8 mouse cellular contexts compared by ENCODE assay signal in genomic region chr13:51408519-51409001, GRCm38 (mm10). TPM values are rescaled to one million over a fixed set of nuclear protein-coding genes. Genes with fewer than 3 reads are reported as not detected.
DNase-seq lines count a peak whose midpoint lies in the region; ATAC-seq and TF ChIP-seq lines count a peak whose summit lies in the region.

TSS of gene S1pr3 (plus strand) at chr13:51408639.

- no peaks in the 10 kb centered on the region for H3K36me3 ChIP-seq in thymus, adult 2 months (ENCODE audit: control insufficient read depth, insufficient read depth, low read length)
- H3K36me3 ChIP-seq in forebrain, postnatal 0 days (ENCODE audit: insufficient read depth): no peaks in the 10 kb centered on the region
- no peaks in the 10 kb centered on the region for H3K36me3 ChIP-seq in limb, embryonic 14.5 days (ENCODE audit: control insufficient read depth, insufficient read depth, low read length)
- no peaks in the 10 kb centered on the region for H3K36me3 ChIP-seq in midbrain, embryonic 13.5 days

- H3K27ac ChIP-seq in thymus, adult 2 months (ENCODE audit: control insufficient read depth, insufficient read depth, low read length): no peak within 1 kb of the TSS
- H3K27ac ChIP-seq in forebrain, postnatal 0 days (ENCODE audit: low read depth, low read length): no peak within 1 kb of the TSS
- H3K27ac ChIP-seq in limb, embryonic 14.5 days (replicated peaks; ENCODE audit: low read depth, low read length): peak within 1 kb of the TSS; percentile 86
- no peak within 1 kb of the TSS for H3K27ac ChIP-seq in midbrain, embryonic 13.5 days

- ATAC-seq in forebrain, postnatal 0 days: peak; percentile 57
- ATAC-seq in hematopoietic stem cell, adult 5-6 weeks (replicated peaks in 1 of 2; ENCODE audit: insufficient read depth in 1 of 2, low FRiP score in 2 of 2, low TSS enrichment in 1 of 2, low read depth in 1 of 2, poor library complexity in 2 of 2, severe bottlenecking in 2 of 2): peak; percentile 56 to 72
- peak; percentile 88 for ATAC-seq in limb, embryonic 14.5 days (ENCODE audit: low FRiP score, low read depth)
- ATAC-seq in midbrain, embryonic 13.5 days: peak; percentile 84

- no peak for TF ChIP-seq POLR2A in thymus, adult 2 months (IDR thresholded peaks at IDR 0.05; ENCODE audit: control insufficient read depth, extremely low read depth, insufficient read depth, low read length, poor library complexity)
- TF ChIP-seq POLR2A in limb, embryonic 14.5 days (IDR thresholded peaks at IDR 0.05; ENCODE audit: borderline replicate concordance, extremely low read depth, insufficient read depth, insufficient read length): peak; percentile 37; the same call in 1 of the 2 replicates

- H3K27me3 ChIP-seq in thymus, adult 2 months (ENCODE audit: control insufficient read depth, insufficient read depth, low read length): no peaks in the 10 kb centered on the region; the same call in 1 of the 2 replicates
- no peaks in the 10 kb centered on the region for H3K27me3 ChIP-seq in forebrain, postnatal 0 days (ENCODE audit: insufficient read depth, low read length)
- H3K27me3 ChIP-seq in limb, embryonic 14.5 days (ENCODE audit: control insufficient read depth, insufficient read depth, low read length): no peaks in the 10 kb centered on the region
- H3K27me3 ChIP-seq in midbrain, embryonic 13.5 days: peaks cover 33% of the 10 kb centered on the region

- H3K4me2 ChIP-seq in forebrain, postnatal 0 days (ENCODE audit: low read depth): peak within 1 kb of the TSS; percentile 54
- H3K4me2 ChIP-seq in limb, embryonic 14.5 days (replicated peaks; ENCODE audit: low read depth, low read length, severe bottlenecking): peak within 1 kb of the TSS; percentile 65
- H3K4me2 ChIP-seq in midbrain, embryonic 13.5 days (replicated peaks): peak within 1 kb of the TSS; percentile 56

- DNase-seq in thymus, adult 2 months: no peak
- DNase-seq in thymus, adult 18-20 months: no peak
- no peak for DNase-seq in forebrain, postnatal 0 days
- DNase-seq in limb, embryonic 14.5 days (ENCODE audit: low spot score): peak; percentile 83
- peak; percentile 30 for DNase-seq in testis, postnatal 14 days (ENCODE audit: low spot score)
- no peak for DNase-seq in left cerebral cortex, adult 9 months (ENCODE audit: low spot score in 2 of 2)

- no peak for TF ChIP-seq CTCF in thymus, adult 2 months (IDR thresholded peaks at IDR 0.05; ENCODE audit: borderline replicate concordance, control insufficient read depth, extremely low read depth, insufficient read depth, low read length, poor library complexity)
- 0 out of 2 replicates have a peak, but pooled peaks have one; percentile 2 for TF ChIP-seq CTCF in forebrain, postnatal 0 days (IDR thresholded peaks at IDR 0.05; ENCODE audit: low read depth)

- peak within 1 kb of the TSS; percentile 22 for H3K4me3 ChIP-seq in thymus, adult 2 months (ENCODE audit: control insufficient read depth, insufficient read depth, low read length)
- peak within 1 kb of the TSS; percentile 36 for H3K4me3 ChIP-seq in forebrain, postnatal 0 days (ENCODE audit: low read depth, low read length)
- peak within 1 kb of the TSS; percentile 65 for H3K4me3 ChIP-seq in limb, embryonic 14.5 days (replicated peaks; ENCODE audit: low read length)
- H3K4me3 ChIP-seq in midbrain, embryonic 13.5 days (replicated peaks): peak within 1 kb of the TSS; percentile 36

- H3K9me3 ChIP-seq in forebrain, postnatal 0 days (ENCODE audit: low read length): no peaks in the 10 kb centered on the region
- no peaks in the 10 kb centered on the region for H3K9me3 ChIP-seq in limb, embryonic 14.5 days (ENCODE audit: control insufficient read depth, low read length)
- no peaks in the 10 kb centered on the region for H3K9me3 ChIP-seq in midbrain, embryonic 13.5 days

- peaks cover 7% of the 10 kb centered on the region for H3K4me1 ChIP-seq in thymus, adult 2 months (replicated peaks; ENCODE audit: control insufficient read depth, insufficient read depth, low read length)
- H3K4me1 ChIP-seq in forebrain, postnatal 0 days (ENCODE audit: insufficient read depth): peaks cover 11% of the 10 kb centered on the region; the same call in 1 of the 2 replicates
- peaks cover 39% of the 10 kb centered on the region for H3K4me1 ChIP-seq in limb, embryonic 14.5 days (ENCODE audit: control insufficient read depth, insufficient read depth, low read length)
- peaks cover 21% of the 10 kb centered on the region for H3K4me1 ChIP-seq in midbrain, embryonic 13.5 days (replicated peaks)

- 1% methylated on average over 33 of the region's 33 CpGs for WGBS in thymus, adult 2 months
- WGBS in forebrain, postnatal 0 days: 2% methylated on average over 33 of the region's 33 CpGs
- 0% methylated on average over 33 of the region's 33 CpGs for WGBS in limb, embryonic 14.5 days
- under 1% methylated on average over 33 of the region's 33 CpGs for WGBS in midbrain, embryonic 13.5 days

- H3K9ac ChIP-seq in forebrain, postnatal 0 days: peak within 1 kb of the TSS; percentile 31; the same call in 1 of the 2 replicates
- peak within 1 kb of the TSS; percentile 78 for H3K9ac ChIP-seq in limb, embryonic 14.5 days (ENCODE audit: low read depth, low read length, severe bottlenecking)
- H3K9ac ChIP-seq in midbrain, embryonic 13.5 days (replicated peaks): peak within 1 kb of the TSS; percentile 48

RNA-seq across cellular contexts. Expression of gene S1pr3, which starts in this region (rescaled TPM):
- 16.7 and 18.1 TPM in 2 replicates for polyA plus RNA-seq in thymus, adult 2 months (2012; rRNA removed)
- total RNA-seq in forebrain, postnatal 0 days (2014; rRNA removed): 4.2 and 8.4 TPM in 2 replicates
- 7.4 and 9.6 TPM in 2 replicates for polyA plus RNA-seq in forebrain, postnatal 0 days (2015; fragmentation: Nextera tagmentation; extraction: Ambion mirVana)
- 2.8 and 2.9 TPM in 2 replicates for total RNA-seq in hematopoietic stem cell, adult 5-6 weeks (2017)
- 74.0 and 96.9 TPM in 2 replicates for polyA plus RNA-seq in limb, embryonic 14.5 days (2012; rRNA removed)
- polyA plus RNA-seq in limb, embryonic 14.5 days (2014; fragmentation: Nextera tagmentation; extraction: Ambion mirVana): 113 and 135 TPM in 2 replicates
- polyA plus RNA-seq in midbrain, embryonic 13.5 days (2015; fragmentation: Nextera tagmentation; extraction: Ambion mirVana): 10.2 and 10.4 TPM in 2 replicates

Comparison
In these comparisons a context has a peak if more than half of its experiments do, and no peak if none do; other contexts are left out.
1. DNase-seq: peak in limb, embryonic 14.5 days (single experiment) and testis, postnatal 14 days (single experiment); none in thymus, adult 2 months (single experiment), thymus, adult 18-20 months (0 of 2), forebrain, postnatal 0 days (single experiment) and left cerebral cortex, adult 9 months (0 of 2).
2. Peak in every context shown above with its lines, with median percentiles within 50 percentile points of each other: H3K4me3 ChIP-seq, ATAC-seq, H3K4me2 ChIP-seq and H3K9ac ChIP-seq.